Mouse (Mus musculus) limb, embryonic 15.5 days (tissue): Measurements from ENCODE around the gene Fam107a. TPM values are rescaled to one million over a fixed set of nuclear protein-coding genes. Genes with fewer than 3 reads are reported as not detected.
"Not testable (repeated sequence)": the region's sequence is repeated elsewhere in the genome, so short reads cannot be mapped to it uniquely, and the experiment has no call there.

ENCODE experiments used
- ATAC-seq: fragments of 200-750 bp; cut with Nextera tagmentation; 2 replicates; pipeline ENCODE4 v1.8.0; 2017; ENCODE audit warnings: low read depth, moderate TSS enrichment; ENCODE audit not compliant: insufficient number of reproducible peaks, low FRiP score, low TSS enrichment
- H3K27ac ChIP-seq: fragments of 300-500 bp; sonication (generic); 2 replicates; pipeline ENCODE4 v1.5.1; 2015; ENCODE audit warnings: moderate library complexity, mild to moderate bottlenecking, inconsistent platforms
- H3K27me3 ChIP-seq: fragments of 300-500 bp; sonication (generic); 2 replicates; pipeline ENCODE4 v1.6.1; 2015; ENCODE audit warnings: inconsistent platforms
- H3K36me3 ChIP-seq: fragments of 300-500 bp; sonication (generic); 2 replicates; pipeline ENCODE4 v1.6.1; 2015; ENCODE audit warnings: inconsistent platforms
- H3K4me1 ChIP-seq: fragments of 300-500 bp; sonication (generic); 2 replicates; pipeline ENCODE4 v1.6.1; 2015; ENCODE audit warnings: inconsistent platforms
- H3K4me2 ChIP-seq: fragments of 300-500 bp; sonication (generic); 2 replicates; pipeline ENCODE4 v1.6.1; 2015; ENCODE audit warnings: mild to moderate bottlenecking, inconsistent platforms
- H3K4me3 ChIP-seq: fragments of 300-500 bp; sonication (generic); 2 replicates; pipeline ENCODE4 v1.5.1; 2015; ENCODE audit warnings: mild to moderate bottlenecking, inconsistent platforms
- H3K9ac ChIP-seq: fragments of 300-500 bp; sonication (generic); 2 replicates; pipeline ENCODE4 v1.6.1; 2015; ENCODE audit warnings: inconsistent platforms
- H3K9me3 ChIP-seq: fragments of 300-500 bp; sonication (generic); 2 replicates; pipeline ENCODE4 v1.6.1; 2016; ENCODE audit warnings: inconsistent platforms
- WGBS: fragments of 180-500 bp; shearing (Covaris S2); methylation state at CpG from one replicate; pipeline ENCODE4 v1.1.7; 2015; 5-methylcytosine and 5-hydroxymethylcytosine counted together
- polyA plus RNA-seq: library from polyadenylated mRNA; unstranded; fragments of >200 nt; fragmentation: Nextera tagmentation; extraction: Ambion mirVana; gene quantifications from 2 replicates; pipeline ENCODE4 v1.2.1, GENCODE M21; 2015

Gene Fam107a
- polyA plus RNA-seq, 1 experiment from 2014 or later: 0.51 TPM

GRCm38 (mm10) chr14:8314536-8314935 is 3.3 kb downstream of the Fam107a start:
- H3K36me3 ChIP-seq: no peaks in the 10 kb centered on the region
- no peak for ATAC-seq
- no peak overlapping the region for H3K27ac ChIP-seq
- H3K9ac ChIP-seq: no peak overlapping the region
- H3K4me2 ChIP-seq: no peak overlapping the region
- 18% methylated on average over 3 of the region's 3 CpGs for WGBS
- peaks cover 19% of the 10 kb centered on the region for H3K4me1 ChIP-seq
- H3K27me3 ChIP-seq: peaks cover 39% of the 10 kb centered on the region
- no peaks in the 10 kb centered on the region for H3K9me3 ChIP-seq
- H3K4me3 ChIP-seq: no peak overlapping the region

- H3K27me3 ChIP-seq: peaks cover 39% of the 10 kb centered on the region
- peaks cover 22% of the 10 kb centered on the region for H3K4me1 ChIP-seq
- H3K27ac ChIP-seq: no peak overlapping the region
- no peak overlapping the region for H3K4me3 ChIP-seq
- no peaks in the 10 kb centered on the region for H3K9me3 ChIP-seq
- H3K36me3 ChIP-seq: no peaks in the 10 kb centered on the region
- no peak overlapping the region for H3K9ac ChIP-seq
- no peak for ATAC-seq
- WGBS: 35% methylated on average over 7 of the region's 7 CpGs
- no peak overlapping the region for H3K4me2 ChIP-seq
Measured at GRCm38 (mm10) chr14:8313877-8314276, 3.9 kb downstream of the Fam107a start.

GRCm38 (mm10) chr14:8309621-8310141 is 8.1 kb downstream of the Fam107a start:
- Histone ChIP-seq H3K36me3 (no peaks in the 10 kb centered on the region), H3K9me3 (no peaks in the 10 kb centered on the region), H3K9ac (no peak overlapping the region), H3K27me3 (no peaks in the 10 kb centered on the region), H3K4me1 (peaks cover 9% of the 10 kb centered on the region), H3K4me2 (no peak overlapping the region), H3K4me3 (no peak overlapping the region), H3K27ac (no peak overlapping the region)
- WGBS: 10% methylated on average over 9 of the region's 9 CpGs
- ATAC-seq: 0 out of 2 replicates have a peak, but pooled peaks have one; percentile 36

DNA sequence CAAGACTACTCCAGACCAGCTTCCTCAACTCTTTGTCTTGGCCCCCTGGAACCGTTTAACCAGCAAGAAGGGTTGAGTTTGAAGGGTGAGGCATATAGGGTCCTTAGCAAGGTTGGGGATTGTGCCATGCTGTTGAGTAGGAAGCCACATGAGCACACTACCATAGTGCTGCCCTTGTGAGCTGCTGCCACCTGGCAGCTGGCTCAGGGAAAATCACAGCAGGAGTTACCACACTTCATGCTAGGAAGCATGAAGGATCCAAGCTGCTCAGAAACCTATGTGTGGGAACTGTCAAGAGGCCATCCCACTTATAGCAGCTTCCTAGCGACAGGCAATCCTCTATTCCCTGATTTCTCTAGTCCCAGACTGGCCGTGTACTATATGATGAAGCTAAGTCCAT is 9.2 kb downstream of the Fam107a start:
- Histone ChIP-seq H3K27me3 (no peaks in the 10 kb centered on the region), H3K9me3 (no peaks in the 10 kb centered on the region)

DNA sequence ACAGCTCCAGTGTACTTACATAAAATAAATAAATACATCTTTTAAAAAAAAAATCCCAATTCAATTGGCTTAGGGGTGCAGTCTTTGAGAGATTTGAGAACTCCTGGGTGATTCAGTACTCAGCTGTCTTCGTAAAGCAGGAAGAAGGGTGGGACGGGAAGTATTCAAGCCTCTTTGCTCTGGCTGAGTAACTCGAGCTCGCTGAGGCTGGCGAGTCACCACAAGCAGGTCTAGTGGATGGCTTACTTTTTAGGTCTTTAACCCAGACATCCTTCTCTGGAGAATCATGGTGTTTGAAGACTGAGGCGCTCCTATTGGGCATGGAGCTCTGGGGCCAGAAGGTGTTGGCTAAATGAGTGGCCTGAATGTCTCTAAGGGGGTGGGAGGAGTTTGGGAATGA is 10.9 kb downstream of the Fam107a start:
- Histone ChIP-seq H3K27ac (no peak overlapping the region), H3K4me3 (no peak overlapping the region), H3K9ac (no peak overlapping the region), H3K4me1 (peaks cover 9% of the 10 kb centered on the region), H3K36me3 (no peaks in the 10 kb centered on the region), H3K9me3 (no peaks in the 10 kb centered on the region), H3K27me3 (no peaks in the 10 kb centered on the region), H3K4me2 (no peak overlapping the region)
- no peak for ATAC-seq
- 67% methylated on average over 6 of the region's 6 CpGs for WGBS

More for the DNA sequence above, 9.2 kb downstream of the Fam107a start:
- no peak overlapping the region for H3K4me3 ChIP-seq
- no peak overlapping the region for H3K27ac ChIP-seq
- no peak overlapping the region for H3K9ac ChIP-seq
- H3K4me1 ChIP-seq: peaks cover 9% of the 10 kb centered on the region
- 64% methylated on average over 3 of the region's 3 CpGs for WGBS
- no peak overlapping the region for H3K4me2 ChIP-seq
- ATAC-seq: no peak
- H3K36me3 ChIP-seq: no peaks in the 10 kb centered on the region

- Histone ChIP-seq H3K9me3 (no peaks in the 10 kb centered on the region), H3K9ac (no peak overlapping the region), H3K4me2 (no peak overlapping the region), H3K36me3 (no peaks in the 10 kb centered on the region), H3K27ac (no peak overlapping the region), H3K4me3 (no peak overlapping the region), H3K4me1 (peaks cover 9% of the 10 kb centered on the region), H3K27me3 (no peaks in the 10 kb centered on the region)
- 59% methylated on average over 3 of the region's 3 CpGs for WGBS
- ATAC-seq: no peak
Measured at GRCm38 (mm10) chr14:8305014-8305413, 12.8 kb downstream of the Fam107a start.

- no peak for ATAC-seq
- Histone ChIP-seq H3K9me3 (no peaks in the 10 kb centered on the region), H3K36me3 (no peaks in the 10 kb centered on the region), H3K4me2 (no peak overlapping the region), H3K9ac (no peak overlapping the region), H3K27me3 (no peaks in the 10 kb centered on the region), H3K4me3 (no peak overlapping the region), H3K27ac (no peak overlapping the region), H3K4me1 (peaks cover 5% of the 10 kb centered on the region; the same call in 1 of the 2 replicates)
Measured at GRCm38 (mm10) chr14:8304082-8304481, 13.7 kb downstream of the Fam107a start.

DNA sequence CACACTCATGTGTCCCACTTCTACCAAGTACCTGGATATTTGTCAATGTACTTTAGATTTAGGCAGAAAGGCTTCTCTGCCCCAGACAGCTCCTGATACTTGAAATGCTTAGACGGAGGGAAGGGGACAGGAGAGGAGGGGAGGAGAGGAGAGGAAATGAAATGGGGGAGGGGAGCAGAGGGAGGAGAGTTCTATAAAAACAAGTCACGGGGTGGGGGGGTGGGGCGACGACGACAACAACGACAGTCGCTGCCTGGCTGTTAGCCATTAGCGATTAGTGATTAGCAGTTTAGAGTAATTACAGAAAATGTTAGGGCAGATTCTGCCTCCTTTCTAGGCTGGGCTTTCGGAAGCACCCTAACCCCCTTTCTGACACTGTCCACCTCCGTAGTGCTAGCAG is 15.1 kb downstream of the Fam107a start:
- H3K4me1 ChIP-seq: peaks cover 15% of the 10 kb centered on the region
- no peaks in the 10 kb centered on the region for H3K36me3 ChIP-seq
- no peak overlapping the region for H3K4me2 ChIP-seq
- no peak overlapping the region for H3K9ac ChIP-seq
- ATAC-seq: no peak
- no peaks in the 10 kb centered on the region for H3K9me3 ChIP-seq
- no peaks in the 10 kb centered on the region for H3K27me3 ChIP-seq
- WGBS: 14% methylated on average over 10 of the region's 10 CpGs
- H3K4me3 ChIP-seq: no peak overlapping the region
- no peak overlapping the region for H3K27ac ChIP-seq

DNA sequence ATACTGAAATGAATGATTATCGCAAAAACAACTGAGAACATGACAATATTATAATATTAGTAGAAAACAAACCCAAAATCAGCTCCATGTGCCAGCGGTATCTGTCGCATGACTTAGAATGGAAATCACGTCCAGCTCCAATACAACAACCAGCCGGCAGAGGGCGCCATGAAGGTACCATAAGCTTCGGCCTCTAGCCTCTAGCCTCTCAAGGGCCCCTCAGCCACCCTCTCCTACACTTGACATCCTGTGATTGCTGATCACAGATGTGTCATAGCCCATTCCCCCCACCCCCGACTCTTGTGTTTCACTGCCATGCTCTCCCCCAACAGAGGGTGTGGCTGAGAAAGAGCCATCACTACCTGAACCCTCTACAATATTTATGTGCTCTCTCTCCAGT is 17.5 kb downstream of the Fam107a start:
- Histone ChIP-seq H3K27me3 (no peaks in the 10 kb centered on the region), H3K9ac (no peak overlapping the region), H3K4me3 (no peak overlapping the region), H3K4me1 (peaks cover 17% of the 10 kb centered on the region), H3K27ac (no peak overlapping the region), H3K36me3 (no peaks in the 10 kb centered on the region), H3K9me3 (no peaks in the 10 kb centered on the region), H3K4me2 (no peak overlapping the region)
- 28% methylated on average over 8 of the region's 8 CpGs for WGBS
- no peak for ATAC-seq

GRCm38 (mm10) chr14:8297889-8298293 is 19.9 kb downstream of the Fam107a start:
- Histone ChIP-seq H3K4me1 (peaks cover 17% of the 10 kb centered on the region), H3K27me3 (no peaks in the 10 kb centered on the region), H3K9me3 (no peaks in the 10 kb centered on the region), H3K27ac (no peak overlapping the region; the same call in 1 of the 2 replicates), H3K9ac (no peak overlapping the region), H3K4me3 (no peak overlapping the region), H3K4me2 (no peak overlapping the region), H3K36me3 (no peaks in the 10 kb centered on the region)
- WGBS: 24% methylated on average over 5 of the region's 5 CpGs
- peak; percentile 80 for ATAC-seq

DNA sequence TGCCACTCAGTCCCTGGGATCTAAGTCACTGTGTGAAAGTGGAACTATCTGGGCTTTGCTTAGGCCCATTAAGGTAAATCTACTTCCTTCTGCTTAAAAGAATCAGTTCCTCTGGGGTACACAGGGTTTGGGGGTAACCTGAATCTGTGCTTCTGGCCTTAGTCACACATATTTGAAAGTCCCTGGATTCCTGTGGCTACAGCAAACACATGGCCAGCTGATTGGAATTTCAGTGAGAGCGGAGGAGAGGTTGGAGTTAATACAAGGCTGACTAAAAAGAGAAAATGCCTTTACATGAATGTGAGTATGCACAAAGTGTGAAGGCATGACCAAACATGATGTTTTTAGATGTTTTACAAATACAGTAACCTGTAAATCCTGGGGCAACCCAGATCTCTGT is 23.6 kb downstream of the Fam107a start:
- Histone ChIP-seq H3K9ac (no peak overlapping the region), H3K4me2 (no peak overlapping the region), H3K9me3 (no peaks in the 10 kb centered on the region), H3K27ac (no peak overlapping the region), H3K4me3 (no peak overlapping the region), H3K36me3 (no peaks in the 10 kb centered on the region), H3K4me1 (peaks cover 17% of the 10 kb centered on the region), H3K27me3 (no peaks in the 10 kb centered on the region)
- WGBS: 60% methylated on average over 1 of the region's 1 CpGs
- no peak for ATAC-seq

DNA sequence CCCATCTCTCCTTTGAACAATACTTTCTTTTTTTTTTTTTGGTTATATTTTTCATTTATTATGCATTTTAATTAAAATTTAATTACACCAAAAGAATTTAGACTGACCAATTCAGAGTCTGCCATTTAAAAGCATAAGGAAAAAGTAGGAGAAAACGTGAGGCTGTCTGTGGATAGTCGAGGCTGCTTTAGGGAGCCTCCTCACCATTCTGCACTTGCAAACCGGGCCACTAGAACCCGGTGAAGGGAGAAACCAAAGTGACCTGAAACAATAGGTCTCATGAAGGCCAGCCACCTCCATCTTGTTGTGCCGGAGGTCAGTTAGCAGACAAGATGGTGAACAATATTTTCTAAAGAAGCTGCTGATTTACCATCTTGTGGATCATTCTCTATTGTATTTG is 31.2 kb downstream of the Fam107a start:
- not testable (repeated sequence) for H3K27ac ChIP-seq, H3K4me3 ChIP-seq, H3K27me3 ChIP-seq, H3K9ac ChIP-seq, H3K9me3 ChIP-seq, H3K4me2 ChIP-seq, H3K36me3 ChIP-seq, H3K4me1 ChIP-seq
- ATAC-seq: peak; percentile 94
- WGBS: 84% methylated on average over 5 of the region's 5 CpGs

GRCm38 (mm10) chr14:8283784-8284183 is 34.0 kb downstream of the Fam107a start:
- H3K4me3 ChIP-seq: no peak overlapping the region
- H3K27ac ChIP-seq: no peak overlapping the region
- no peak overlapping the region for H3K9ac ChIP-seq
- no peaks in the 10 kb centered on the region for H3K27me3 ChIP-seq
- no peak for ATAC-seq
- no peaks in the 10 kb centered on the region for H3K9me3 ChIP-seq
- no peak overlapping the region for H3K4me2 ChIP-seq
- no peaks in the 10 kb centered on the region for H3K36me3 ChIP-seq
- H3K4me1 ChIP-seq: no peaks in the 10 kb centered on the region
